Mouse (Mus musculus): ENCODE measurements at regions not wholly inside any gene's neighbourhood (a gene's known extent, or its start where the extent isn't known, plus 50 kb on each side); places are given as distances from the start of the nearest gene placed in this dataset.
A peak's percentile ranks its signal among the peaks of the same experiment; 100 is the strongest.

DNA sequence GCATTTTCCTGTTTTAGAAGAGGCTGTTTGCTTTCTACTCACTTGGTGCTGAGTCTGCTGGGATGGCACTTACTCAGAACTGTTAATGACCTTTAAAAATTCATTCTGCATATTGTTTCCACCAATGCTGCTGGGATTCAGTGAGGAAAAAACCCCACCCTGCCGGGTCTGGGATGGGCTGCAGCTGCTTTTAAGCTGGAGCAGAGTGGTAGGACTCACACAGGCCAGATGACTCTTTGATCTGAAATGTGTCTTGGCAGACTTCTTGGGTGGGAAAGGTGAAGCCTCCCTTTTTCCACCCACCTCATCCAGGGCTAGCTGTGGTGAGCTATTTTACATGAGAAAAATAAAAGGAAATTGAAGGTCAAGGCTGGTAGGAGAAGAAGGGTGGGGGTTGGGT is 56.4 kb upstream of the Ddhd1 start:
- no peak overlapping the region for H3K9ac ChIP-seq
- no peak overlapping the region for H3K4me2 ChIP-seq
- no peaks in the 10 kb centered on the region for H3K36me3 ChIP-seq (replicated peaks)
- no peak for ATAC-seq (replicated peaks)
- no peak overlapping the region for H3K4me3 ChIP-seq
- no peaks in the 10 kb centered on the region for H3K9me3 ChIP-seq
- H3K27me3 ChIP-seq (replicated peaks) = no peaks in the 10 kb centered on the region
- WGBS = 49% methylated on average over 1 of the region's 1 CpGs
- H3K27ac ChIP-seq = no peak overlapping the region
- H3K4me1 ChIP-seq = no peaks in the 10 kb centered on the region

- Histone ChIP-seq H3K9ac (no peak overlapping the region), H3K27ac (no peak overlapping the region), H3K4me1 (no peaks in the 10 kb centered on the region), H3K4me2 (no peak overlapping the region), H3K27me3 (replicated peaks) (no peaks in the 10 kb centered on the region), H3K9me3 (no peaks in the 10 kb centered on the region), H3K4me3 (no peak overlapping the region), H3K36me3 (replicated peaks) (no peaks in the 10 kb centered on the region)
- ATAC-seq (replicated peaks) = 0 out of 2 replicates have a peak, but pooled peaks have one; percentile 30
Measured at GRCm38 (mm10) chr14:45714786-45715185, 56.8 kb upstream of the Ddhd1 start.

- Histone ChIP-seq H3K4me3 (no peak overlapping the region), H3K4me2 (no peak overlapping the region), H3K27me3 (replicated peaks) (no peaks in the 10 kb centered on the region), H3K36me3 (replicated peaks) (no peaks in the 10 kb centered on the region), H3K9me3 (no peaks in the 10 kb centered on the region), H3K9ac (no peak overlapping the region), H3K4me1 (no peaks in the 10 kb centered on the region), H3K27ac (no peak overlapping the region)
- WGBS = 10% methylated on average over 1 of the region's 1 CpGs
- no peak for ATAC-seq (replicated peaks)
Measured at GRCm38 (mm10) chr14:45716100-45716499, 58.2 kb upstream of the Ddhd1 start.

DNA sequence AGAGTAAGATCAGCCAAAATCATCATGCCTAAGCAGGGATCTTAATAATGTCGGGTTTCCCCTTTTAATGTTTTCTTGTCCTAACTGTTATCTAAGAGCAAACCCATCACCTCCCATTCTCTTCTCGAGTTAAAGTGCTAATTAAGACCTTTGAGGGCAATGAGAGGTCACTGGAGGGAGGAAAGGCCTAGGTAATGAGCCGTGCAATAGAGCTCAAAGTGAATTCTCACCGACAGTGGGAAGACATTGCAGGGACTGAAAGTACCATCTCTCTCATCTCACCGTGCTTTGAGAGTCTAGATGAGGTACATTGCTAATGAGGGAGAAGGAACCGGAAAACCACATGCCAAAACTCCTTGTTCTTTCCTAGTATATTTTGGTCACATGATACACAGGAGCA is 64.9 kb upstream of the Ddhd1 start:
- ATAC-seq (replicated peaks) = no peak
- Histone ChIP-seq H3K27ac (no peak overlapping the region), H3K4me2 (no peak overlapping the region), H3K27me3 (replicated peaks) (no peaks in the 10 kb centered on the region), H3K4me1 (no peaks in the 10 kb centered on the region), H3K36me3 (replicated peaks) (no peaks in the 10 kb centered on the region), H3K9ac (no peak overlapping the region), H3K9me3 (no peaks in the 10 kb centered on the region), H3K4me3 (no peak overlapping the region)
- WGBS = 30% methylated on average over 6 of the region's 6 CpGs

DNA sequence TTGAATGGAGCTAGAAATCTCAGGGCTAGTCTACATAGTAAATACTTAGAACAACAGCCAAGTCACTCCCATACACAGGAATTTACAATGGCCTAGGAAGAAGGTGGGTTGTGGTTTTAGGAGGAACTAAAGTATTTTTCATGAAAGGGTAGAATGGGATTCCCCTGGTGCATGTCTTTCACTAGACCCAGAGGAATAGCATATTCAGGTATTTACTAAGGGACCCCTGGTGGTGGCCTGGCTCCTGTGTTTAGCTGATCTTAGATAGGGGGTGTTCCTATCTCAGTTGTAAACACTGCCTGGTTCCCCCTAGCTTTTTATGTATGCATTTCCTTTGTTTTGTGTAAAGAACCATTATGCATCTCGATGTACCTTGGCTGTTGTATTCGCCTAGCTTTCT is 66.4 kb upstream of the Ddhd1 start:
- no peak overlapping the region for H3K4me2 ChIP-seq
- no peak for ATAC-seq (replicated peaks)

GRCm38 (mm10) chr14:45734530-45735410 is 76.8 kb upstream of the Ddhd1 start:
- Histone ChIP-seq H3K4me3 (no peak overlapping the region), H3K27ac (no peak overlapping the region), H3K9ac (no peak overlapping the region), H3K36me3 (replicated peaks) (no peaks in the 10 kb centered on the region), H3K27me3 (replicated peaks) (no peaks in the 10 kb centered on the region), H3K4me2 (no peak overlapping the region), H3K4me1 (no peaks in the 10 kb centered on the region), H3K9me3 (no peaks in the 10 kb centered on the region)
- WGBS = 57% methylated on average over 10 of the region's 10 CpGs
- ATAC-seq (replicated peaks) = no peak

More for the DNA sequence above, 66.4 kb upstream of the Ddhd1 start:
- Histone ChIP-seq H3K9ac (no peak overlapping the region), H3K4me3 (no peak overlapping the region), H3K4me1 (no peaks in the 10 kb centered on the region), H3K27ac (no peak overlapping the region), H3K27me3 (replicated peaks) (no peaks in the 10 kb centered on the region), H3K9me3 (no peaks in the 10 kb centered on the region), H3K36me3 (replicated peaks) (no peaks in the 10 kb centered on the region)
- WGBS = 93% methylated on average over 2 of the region's 2 CpGs

DNA sequence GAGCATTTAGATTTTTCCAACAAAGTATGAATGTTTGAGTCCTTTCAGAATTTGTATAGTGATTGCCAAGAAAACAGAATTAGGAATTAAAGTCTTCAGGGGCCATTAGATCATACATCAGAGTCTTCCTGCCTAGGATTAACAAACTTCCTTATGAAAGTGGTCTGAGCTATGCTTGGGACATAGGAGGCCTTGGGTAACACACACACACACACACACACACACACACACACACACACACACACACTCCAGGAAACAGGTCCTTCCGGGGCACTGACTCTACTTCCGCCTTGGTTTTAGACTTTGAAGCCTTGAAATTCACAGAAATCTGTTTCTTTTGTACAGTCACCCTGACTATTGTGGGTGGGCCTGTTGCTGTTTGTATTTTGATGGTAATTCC is 80.0 kb upstream of the Ddhd1 start:
- H3K4me2 ChIP-seq = no peak overlapping the region
- H3K36me3 ChIP-seq (replicated peaks) = no peaks in the 10 kb centered on the region
- H3K27ac ChIP-seq = no peak overlapping the region
- no peak overlapping the region for H3K4me3 ChIP-seq
- 86% methylated on average over 2 of the region's 2 CpGs for WGBS
- no peaks in the 10 kb centered on the region for H3K9me3 ChIP-seq
- no peaks in the 10 kb centered on the region for H3K4me1 ChIP-seq
- no peak overlapping the region for H3K9ac ChIP-seq
- no peaks in the 10 kb centered on the region for H3K27me3 ChIP-seq (replicated peaks)
- no peak for ATAC-seq (replicated peaks)

GRCm38 (mm10) chr14:45739638-45740037 is 81.7 kb upstream of the Ddhd1 start:
- Histone ChIP-seq H3K27ac (no peak overlapping the region), H3K27me3 (replicated peaks) (no peaks in the 10 kb centered on the region)
- no peak for ATAC-seq (replicated peaks)

GRCm38 (mm10) chr14:45740662-45741061 is 82.7 kb upstream of the Ddhd1 start:
- Histone ChIP-seq H3K27ac (no peak overlapping the region), H3K36me3 (replicated peaks) (no peaks in the 10 kb centered on the region), H3K9ac (no peak overlapping the region), H3K4me1 (no peaks in the 10 kb centered on the region), H3K9me3 (no peaks in the 10 kb centered on the region), H3K27me3 (replicated peaks) (no peaks in the 10 kb centered on the region), H3K4me3 (no peak overlapping the region), H3K4me2 (no peak overlapping the region)
- 44% methylated on average over 3 of the region's 3 CpGs for WGBS
- ATAC-seq (replicated peaks) = no peak

More at GRCm38 (mm10) chr14:45739638-45740037, 81.7 kb upstream of the Ddhd1 start:
- Histone ChIP-seq H3K9me3 (no peaks in the 10 kb centered on the region), H3K4me3 (no peak overlapping the region), H3K36me3 (replicated peaks) (no peaks in the 10 kb centered on the region), H3K9ac (no peak overlapping the region), H3K4me2 (no peak overlapping the region), H3K4me1 (no peaks in the 10 kb centered on the region)

- Histone ChIP-seq H3K4me3 (no peak overlapping the region), H3K27me3 (replicated peaks) (no peaks in the 10 kb centered on the region), H3K9ac (no peak overlapping the region), H3K4me1 (no peaks in the 10 kb centered on the region), H3K4me2 (no peak overlapping the region), H3K9me3 (no peaks in the 10 kb centered on the region), H3K36me3 (replicated peaks) (no peaks in the 10 kb centered on the region), H3K27ac (no peak overlapping the region)
- no peak for ATAC-seq (replicated peaks)
- WGBS = 92% methylated on average over 5 of the region's 5 CpGs
Measured at GRCm38 (mm10) chr14:45746176-45746575, 88.2 kb upstream of the Ddhd1 start.

DNA sequence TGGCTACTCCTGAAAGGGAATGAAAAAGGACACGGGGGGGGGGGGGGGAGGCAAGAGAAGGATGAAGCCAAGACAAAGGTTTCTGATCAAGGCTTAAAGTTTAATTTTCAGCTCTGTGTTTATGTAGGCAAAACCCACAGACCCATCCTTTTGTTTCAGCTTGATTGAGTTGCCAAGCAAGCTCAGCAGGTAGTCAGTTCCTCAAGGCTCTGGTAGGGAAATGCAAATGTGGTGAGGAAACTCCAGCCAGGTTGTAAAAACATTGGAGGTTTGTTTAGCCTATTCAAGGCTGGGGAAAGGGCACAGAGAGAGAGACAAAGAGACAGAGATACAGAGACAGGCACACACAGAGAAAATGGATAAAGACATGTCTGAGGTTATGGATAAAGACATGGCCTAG is 99.4 kb upstream of the Ddhd1 start:
- Histone ChIP-seq H3K27me3 (replicated peaks) (no peaks in the 10 kb centered on the region), H3K36me3 (replicated peaks) (no peaks in the 10 kb centered on the region), H3K9me3 (no peaks in the 10 kb centered on the region), H3K4me1 (no peaks in the 10 kb centered on the region), H3K27ac (no peak overlapping the region), H3K9ac (no peak overlapping the region), H3K4me2 (no peak overlapping the region), H3K4me3 (no peak overlapping the region)
- no peak for ATAC-seq (replicated peaks)
- 0% methylated on average over 1 of the region's 1 CpGs for WGBS

- no peak overlapping the region for H3K4me2 ChIP-seq
- H3K9me3 ChIP-seq = no peaks in the 10 kb centered on the region
- no peak overlapping the region for H3K27ac ChIP-seq
- ATAC-seq (replicated peaks) = no peak
- no peak overlapping the region for H3K9ac ChIP-seq
- no peaks in the 10 kb centered on the region for H3K4me1 ChIP-seq
- no peak overlapping the region for H3K4me3 ChIP-seq
- H3K27me3 ChIP-seq (replicated peaks) = no peaks in the 10 kb centered on the region
- WGBS = 94% methylated on average over 16 of the region's 16 CpGs
- H3K36me3 ChIP-seq (replicated peaks) = no peaks in the 10 kb centered on the region
Measured at GRCm38 (mm10) chr14:45760890-45761680, 103.1 kb upstream of the Ddhd1 start.

GRCm38 (mm10) chr14:45764231-45764630 is 106.3 kb upstream of the Ddhd1 start:
- Histone ChIP-seq H3K27ac (no peak overlapping the region), H3K4me1 (no peaks in the 10 kb centered on the region), H3K4me2 (no peak overlapping the region), H3K27me3 (replicated peaks) (no peaks in the 10 kb centered on the region), H3K36me3 (replicated peaks) (no peaks in the 10 kb centered on the region), H3K9ac (no peak overlapping the region), H3K9me3 (no peaks in the 10 kb centered on the region), H3K4me3 (no peak overlapping the region)
- 44% methylated on average over 3 of the region's 3 CpGs for WGBS
- no peak for ATAC-seq (replicated peaks)

All from midbrain, embryonic 15.5 days (tissue).